Mouse (Mus musculus) activated CD4-positive, CD25-positive, alpha-beta regulatory T cell, adult 9 weeks (primary cell): ENCODE data around the gene Prkcb. TPM values are rescaled to one million over a fixed set of nuclear protein-coding genes. Genes with fewer than 3 reads are reported as not detected.

ENCODE experiments used
- polyA plus RNA-seq: library from polyadenylated mRNA; unstranded; fragments of 100-300 nt; shearing (Covaris generic); gene quantifications from one replicate; pipeline ENCODE4 v1.2.1, GENCODE M21; 2017

Gene Prkcb
- polyA plus RNA-seq = 28.8 TPM

GRCm38 (mm10) chr7:122288605-122289242 lies at the start of gene Prkcb:
TSS of gene Prkcb (plus strand) at chr7:122288751.

DNA sequence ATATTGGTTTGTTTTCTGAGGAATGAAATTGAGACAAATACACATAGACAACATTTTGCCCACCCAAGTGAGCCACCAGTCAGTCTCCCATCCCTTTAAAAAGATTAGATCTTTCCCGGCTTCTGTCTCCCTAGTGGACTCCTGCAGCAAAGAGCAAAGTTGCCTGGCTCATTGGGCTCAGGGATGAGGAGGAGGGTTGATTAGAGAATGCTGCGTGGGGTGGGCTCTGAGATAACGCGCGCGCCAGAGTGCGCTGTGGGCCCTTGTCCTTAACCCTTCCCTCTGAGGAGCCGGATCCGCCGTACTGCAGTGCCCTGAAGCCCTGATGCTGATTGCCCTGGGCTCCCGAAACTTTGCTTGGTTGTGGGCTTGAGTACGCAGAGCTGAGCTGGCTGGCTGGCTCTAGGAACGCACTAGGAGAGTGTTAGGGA lies 381.9 kb downstream of the Prkcb start, which contains the start of gene Cacng3:
Cacng3 (plus strand) TSS at position 51 of the 431 bp plus-strand sequence.

Other genes starting within 250 kb of the Prkcb start
- 13.1 TPM for gene Ubfd1, start 221.6 kb upstream of the Prkcb start, polyA plus RNA-seq
- gene Ears2, start 221.5 kb upstream of the Prkcb start, polyA plus RNA-seq = 16.3 TPM
- 181 TPM for gene Ndufab1, start 186.9 kb upstream of the Prkcb start, polyA plus RNA-seq
- gene Palb2, start 155.8 kb upstream of the Prkcb start, polyA plus RNA-seq = 8.2 TPM
- gene Dctn5, start 155.7 kb upstream of the Prkcb start, polyA plus RNA-seq = 153 TPM
- gene Plk1, start 129.3 kb upstream of the Prkcb start, polyA plus RNA-seq = 8.2 TPM
- gene Ern2, start 102.5 kb upstream of the Prkcb start, polyA plus RNA-seq = not detected
- not detected for gene Chp2, start 69.3 kb upstream of the Prkcb start, polyA plus RNA-seq